Mouse (Mus musculus) lung, postnatal 0 days (tissue): ENCODE data around the gene Mturn.

Experiments used
- CTCF ChIP-seq: IDR thresholded peaks from 2 replicates; pipeline ENCODE4 v1.5.1; 2016; ENCODE audit warnings: antibody characterized with exemption, mild to moderate bottlenecking
- EP300 ChIP-seq: IDR thresholded peaks from 2 replicates; pipeline ENCODE4 v1.6.1; 2016; ENCODE audit warnings: antibody characterized with exemption, mild to moderate bottlenecking, control low read depth

- TF ChIP-seq CTCF (no peak), EP300 (no peak)
Measured at GRCm38 (mm10) chr6:54751621-54752020, 70.2 kb downstream of the Mturn start.
